Mouse (Mus musculus) lung, embryonic 14.5 days (tissue): ENCODE data around the gene Pcbp2. TPM values are rescaled to one million over a fixed set of nuclear protein-coding genes. Genes with fewer than 3 reads are reported as not detected.

Experiments
- ATAC-seq: fragments of 200-750 bp; cut with Nextera tagmentation; 2 replicates; pipeline ENCODE4 v1.8.0; 2017; ENCODE audit warnings: mild to moderate bottlenecking, moderate TSS enrichment, moderate library complexity; ENCODE audit not compliant: insufficient read depth
- DNase-seq: peaks from one replicate; pipeline ENCODE4 v3.0.0-alpha.2; 2015
- H3K27ac ChIP-seq: fragments of 300-500 bp; sonication (generic); 2 replicates; pipeline ENCODE4 v1.5.1; 2014; ENCODE audit warnings: low read depth, mild to moderate bottlenecking, moderate library complexity
- H3K27me3 ChIP-seq: fragments of 300-500 bp; sonication (generic); 2 replicates; pipeline ENCODE4 v1.6.1; 2014; ENCODE audit warnings: low read length, control low read depth; ENCODE audit not compliant: insufficient read depth
- H3K36me3 ChIP-seq: fragments of 300-500 bp; sonication (generic); 2 replicates; pipeline ENCODE4 v1.6.1; 2014; ENCODE audit warnings: control low read depth; ENCODE audit not compliant: insufficient read depth
- H3K4me1 ChIP-seq: fragments of 300-500 bp; sonication (generic); 2 replicates; pipeline ENCODE4 v1.6.1; 2014; ENCODE audit warnings: antibody characterized with exemption, control low read depth; ENCODE audit not compliant: insufficient read depth
- H3K4me2 ChIP-seq: fragments of 300-500 bp; sonication (generic); 2 replicates; pipeline ENCODE4 v1.6.1; 2014; ENCODE audit warnings: mild to moderate bottlenecking
- H3K4me3 ChIP-seq: fragments of 300-500 bp; sonication (generic); 2 replicates; pipeline ENCODE4 v1.5.1; 2014; ENCODE audit warnings: low read depth, low read length
- H3K9ac ChIP-seq: fragments of 300-500 bp; sonication (generic); 2 replicates; pipeline ENCODE4 v1.6.1; 2014
- H3K9me3 ChIP-seq: fragments of 300-500 bp; sonication (generic); 2 replicates; pipeline ENCODE4 v1.6.1; 2016; ENCODE audit warnings: low read depth, low read length, control low read depth
- CTCF ChIP-seq: IDR thresholded peaks from 2 replicates; pipeline ENCODE4 v1.5.1; 2016; ENCODE audit warnings: antibody characterized with exemption, low read depth
- WGBS: fragments of 180-500 bp; shearing (Covaris S2); extraction: QIAGEN DNeasy Blood & Tissue Kit; methylation state at CpG from one replicate; pipeline ENCODE4 v1.1.7; 2014; 5-methylcytosine and 5-hydroxymethylcytosine counted together
- polyA plus RNA-seq: library from polyadenylated mRNA; unstranded; fragments of >200 nt; fragmentation: Nextera tagmentation; extraction: Ambion mirVana; gene quantifications from 2 replicates; pipeline ENCODE4 v1.2.1, GENCODE M21; 2014

Pcbp2 gene
- polyA plus RNA-seq, 1 experiment from 2014 or later, result 280 TPM

DNA sequence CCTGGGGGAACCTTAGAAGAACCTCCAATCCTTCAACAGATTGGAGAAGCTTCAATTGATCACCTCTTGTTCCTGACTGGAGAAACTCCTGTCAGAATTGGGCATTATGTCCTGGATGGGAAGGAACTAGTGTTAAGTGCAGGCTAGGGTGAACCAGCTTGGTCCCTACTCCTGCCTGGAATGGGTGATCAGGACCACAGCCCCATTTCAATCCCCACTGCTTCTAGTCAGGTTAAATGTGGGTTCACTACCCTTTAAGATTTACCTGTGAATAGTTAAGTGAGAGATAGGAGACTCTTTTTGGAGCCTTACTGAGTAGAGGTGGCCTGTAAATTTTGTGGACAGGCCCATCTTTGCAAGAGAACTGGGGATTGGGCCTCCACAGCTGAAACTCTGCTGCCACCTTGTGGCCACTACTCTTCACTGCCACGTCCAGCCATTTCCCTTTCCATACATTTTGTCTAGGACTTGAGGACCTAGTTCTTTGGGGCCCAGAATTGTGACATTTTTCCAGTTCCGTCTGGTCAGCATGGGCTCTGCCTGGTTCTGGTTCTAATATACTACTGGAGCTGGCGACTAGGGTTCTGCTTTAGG is 54.6 kb downstream of the Pcbp2 start, which contains the start of gene Npff:
Gene Npff, minus strand, starts transcription at position 51 of the 594 bp plus-strand sequence.
- H3K9ac ChIP-seq, result no peak within 1 kb of the TSS
- no peaks in the 10 kb centered on the region for H3K27me3 ChIP-seq
- WGBS, result 2% methylated on average over 3 of the region's 3 CpGs
- H3K4me2 ChIP-seq, result no peak within 1 kb of the TSS
- H3K36me3 ChIP-seq, result peaks cover 79% of the 10 kb centered on the region
- DNase-seq (peak; percentile 93), ATAC-seq (0 out of 2 replicates have a peak, but pooled peaks have one; percentile 44)
- H3K9me3 ChIP-seq, result no peaks in the 10 kb centered on the region
- TF ChIP-seq CTCF, result peak; percentile 95
- no peaks in the 10 kb centered on the region for H3K4me1 ChIP-seq
- no peak within 1 kb of the TSS for H3K27ac ChIP-seq
- no peak within 1 kb of the TSS for H3K4me3 ChIP-seq

DNA sequence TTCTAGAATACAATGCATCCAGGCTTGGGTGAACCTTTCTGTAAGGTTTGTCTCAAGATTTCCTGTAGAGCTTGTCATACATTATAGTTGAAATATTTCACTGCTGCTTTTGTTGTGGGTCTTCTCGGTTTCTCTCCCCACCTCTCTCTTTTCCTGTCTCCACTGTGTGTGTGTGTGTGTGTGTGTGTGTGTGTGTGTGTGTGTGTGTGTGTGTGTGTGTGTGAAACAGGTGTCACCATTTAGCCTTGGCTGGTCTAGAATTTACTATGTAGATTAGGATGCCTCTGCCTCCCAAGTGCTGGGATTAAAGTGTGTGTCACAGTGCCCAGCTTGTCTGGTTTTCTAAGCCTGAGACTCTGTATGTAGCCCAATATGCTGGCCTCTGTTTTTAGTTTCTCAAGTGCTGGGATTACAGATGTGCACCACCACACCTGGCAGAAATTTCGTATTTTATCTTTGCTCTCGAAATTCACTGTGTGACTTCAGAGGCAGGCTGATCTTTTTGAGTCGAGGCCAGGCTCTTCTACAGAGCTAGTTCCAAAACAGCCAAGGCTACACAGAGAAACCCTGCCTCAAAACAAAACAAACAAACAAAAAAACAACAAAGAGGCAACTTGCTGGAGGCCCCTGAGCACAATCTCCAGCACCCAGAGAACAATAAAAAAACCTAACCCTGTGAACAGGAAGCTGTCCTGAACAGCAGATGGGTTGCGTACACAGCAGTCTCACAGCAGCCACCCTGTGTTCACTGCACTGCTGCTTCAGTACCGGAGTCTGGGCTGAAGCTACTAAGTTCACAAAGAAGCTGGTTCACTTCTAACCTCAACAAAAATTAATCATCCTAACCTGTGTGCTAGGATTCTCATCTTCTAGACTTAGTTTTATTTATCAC is 56.0 kb downstream of the Pcbp2 start:
- no peak for DNase-seq
- Histone ChIP-seq H3K4me2 (no peak overlapping the region), H3K4me1 (no peaks in the 10 kb centered on the region), H3K9me3 (no peaks in the 10 kb centered on the region), H3K36me3 (peaks cover 74% of the 10 kb centered on the region), H3K27ac (no peak overlapping the region), H3K9ac (no peak overlapping the region), H3K27me3 (no peaks in the 10 kb centered on the region), H3K4me3 (no peak overlapping the region)
- no peak for ATAC-seq
- WGBS, result 74% methylated on average over 6 of the region's 6 CpGs
- TF ChIP-seq CTCF, result no peak

DNA sequence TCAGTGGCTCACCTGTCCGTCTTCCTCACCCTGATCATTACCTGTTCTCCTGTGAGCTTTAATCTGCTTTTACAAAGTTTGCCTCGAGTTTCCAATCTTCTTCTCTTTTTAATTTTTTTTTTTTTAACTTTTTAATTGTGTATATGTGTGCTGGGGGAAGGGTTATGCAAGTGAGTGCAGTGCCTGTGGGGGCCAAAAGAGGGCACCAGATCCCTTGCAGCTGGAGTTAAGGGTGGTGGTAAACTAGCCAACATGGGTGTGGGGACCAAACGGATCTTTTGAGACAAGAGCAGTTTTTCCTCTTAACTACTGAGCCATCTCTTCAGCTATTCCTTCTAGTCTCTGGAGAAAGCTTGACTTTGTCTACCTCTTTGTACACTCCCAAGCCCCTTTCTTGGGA is 57.6 kb downstream of the Pcbp2 start:
- no peaks in the 10 kb centered on the region for H3K4me1 ChIP-seq
- 72% methylated on average over 3 of the region's 3 CpGs for WGBS
- H3K27me3 ChIP-seq, result no peaks in the 10 kb centered on the region
- no peak for DNase-seq
- no peak overlapping the region for H3K27ac ChIP-seq
- H3K36me3 ChIP-seq, result peaks cover 67% of the 10 kb centered on the region
- no peak overlapping the region for H3K4me3 ChIP-seq
- no peaks in the 10 kb centered on the region for H3K9me3 ChIP-seq
- ATAC-seq, result no peak
- no peak overlapping the region for H3K9ac ChIP-seq
- H3K4me2 ChIP-seq, result no peak overlapping the region
- peak; percentile 48 for TF ChIP-seq CTCF

DNA sequence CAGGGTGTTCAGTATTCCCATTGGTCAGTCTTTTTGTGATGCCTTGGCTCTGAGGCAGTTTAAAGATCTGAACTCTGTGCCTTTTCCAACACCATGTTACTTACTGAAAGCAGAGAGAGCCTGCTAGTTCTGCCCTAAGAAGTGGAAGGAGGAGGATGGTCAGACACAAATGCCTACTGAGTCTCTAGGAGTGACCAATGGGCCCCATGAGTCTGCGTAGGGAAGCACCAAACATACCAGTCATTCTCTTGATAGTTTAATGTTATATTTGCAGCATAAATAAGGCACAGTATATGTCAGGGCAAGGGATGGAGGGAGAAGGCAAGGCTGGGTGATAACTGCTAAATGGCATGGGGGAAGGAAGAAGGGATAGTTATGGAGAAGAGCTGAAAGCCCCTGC is 58.1 kb downstream of the Pcbp2 start:
- no peak for DNase-seq

DNA sequence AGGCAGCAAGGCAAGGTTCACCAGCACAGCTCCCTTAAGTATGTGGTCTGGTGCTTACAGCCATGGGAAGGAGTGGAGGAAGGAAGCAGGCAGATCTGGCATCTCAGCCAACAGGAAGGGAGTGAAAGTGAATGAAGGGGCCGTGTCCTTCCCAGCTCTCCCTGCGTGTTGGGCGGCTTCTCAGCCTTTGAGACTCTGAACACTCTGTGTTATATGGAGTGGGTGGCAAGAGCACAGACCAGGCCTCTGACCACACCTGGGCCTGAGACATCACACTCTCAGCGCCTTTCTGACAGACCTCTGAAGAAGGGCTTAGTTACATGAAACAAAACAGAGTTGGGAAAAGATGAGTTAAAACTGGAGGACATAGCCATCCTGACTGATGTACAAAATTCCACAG is 60.2 kb downstream of the Pcbp2 start:
- ATAC-seq (no peak), DNase-seq (no peak)
- no peaks in the 10 kb centered on the region for H3K9me3 ChIP-seq
- TF ChIP-seq CTCF, result no peak
- H3K27me3 ChIP-seq, result no peaks in the 10 kb centered on the region
- H3K4me2 ChIP-seq, result no peak overlapping the region
- 77% methylated on average over 4 of the region's 4 CpGs for WGBS
- no peak overlapping the region for H3K4me3 ChIP-seq
- no peak overlapping the region for H3K9ac ChIP-seq
- H3K27ac ChIP-seq, result no peak overlapping the region
- H3K36me3 ChIP-seq, result peaks cover 68% of the 10 kb centered on the region
- no peaks in the 10 kb centered on the region for H3K4me1 ChIP-seq

More for the DNA sequence above, 58.1 kb downstream of the Pcbp2 start:
- ATAC-seq, result no peak
- WGBS, result 98% methylated on average over 1 of the region's 1 CpGs
- H3K36me3 ChIP-seq, result peaks cover 70% of the 10 kb centered on the region
- H3K9ac ChIP-seq, result no peak overlapping the region
- no peak overlapping the region for H3K4me2 ChIP-seq
- no peaks in the 10 kb centered on the region for H3K27me3 ChIP-seq
- H3K4me3 ChIP-seq, result no peak overlapping the region
- H3K9me3 ChIP-seq, result no peaks in the 10 kb centered on the region
- no peak overlapping the region for H3K27ac ChIP-seq
- H3K4me1 ChIP-seq, result no peaks in the 10 kb centered on the region
- TF ChIP-seq CTCF, result no peak

DNA sequence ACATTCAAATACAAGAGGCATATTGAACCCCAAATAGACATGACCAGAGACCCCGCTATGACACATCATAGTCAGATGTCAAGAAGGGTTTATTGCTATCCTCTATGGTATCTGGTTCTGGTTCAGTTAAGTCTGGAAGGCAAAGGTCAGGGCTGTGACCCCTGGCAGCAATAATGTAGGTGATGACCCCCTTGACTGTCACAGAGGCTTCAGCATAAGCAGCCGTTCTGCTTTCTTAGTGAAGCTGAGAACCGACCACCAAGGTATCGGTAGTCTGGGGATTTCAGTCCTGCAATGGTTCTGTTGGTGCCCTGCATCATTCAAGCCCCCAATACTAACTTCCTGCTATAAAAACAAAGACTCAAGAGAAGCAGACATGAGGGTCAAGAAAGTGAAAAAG is 61.2 kb downstream of the Pcbp2 start:
- TF ChIP-seq CTCF, result no peak
- no peak overlapping the region for H3K4me3 ChIP-seq
- peaks cover 71% of the 10 kb centered on the region for H3K36me3 ChIP-seq
- no peaks in the 10 kb centered on the region for H3K27me3 ChIP-seq
- DNase-seq, result no peak
- no peaks in the 10 kb centered on the region for H3K4me1 ChIP-seq
- WGBS, result 86% methylated on average over 4 of the region's 4 CpGs
- H3K4me2 ChIP-seq, result no peak overlapping the region
- ATAC-seq, result no peak
- H3K27ac ChIP-seq, result no peak overlapping the region
- H3K9me3 ChIP-seq, result no peaks in the 10 kb centered on the region
- no peak overlapping the region for H3K9ac ChIP-seq

DNA sequence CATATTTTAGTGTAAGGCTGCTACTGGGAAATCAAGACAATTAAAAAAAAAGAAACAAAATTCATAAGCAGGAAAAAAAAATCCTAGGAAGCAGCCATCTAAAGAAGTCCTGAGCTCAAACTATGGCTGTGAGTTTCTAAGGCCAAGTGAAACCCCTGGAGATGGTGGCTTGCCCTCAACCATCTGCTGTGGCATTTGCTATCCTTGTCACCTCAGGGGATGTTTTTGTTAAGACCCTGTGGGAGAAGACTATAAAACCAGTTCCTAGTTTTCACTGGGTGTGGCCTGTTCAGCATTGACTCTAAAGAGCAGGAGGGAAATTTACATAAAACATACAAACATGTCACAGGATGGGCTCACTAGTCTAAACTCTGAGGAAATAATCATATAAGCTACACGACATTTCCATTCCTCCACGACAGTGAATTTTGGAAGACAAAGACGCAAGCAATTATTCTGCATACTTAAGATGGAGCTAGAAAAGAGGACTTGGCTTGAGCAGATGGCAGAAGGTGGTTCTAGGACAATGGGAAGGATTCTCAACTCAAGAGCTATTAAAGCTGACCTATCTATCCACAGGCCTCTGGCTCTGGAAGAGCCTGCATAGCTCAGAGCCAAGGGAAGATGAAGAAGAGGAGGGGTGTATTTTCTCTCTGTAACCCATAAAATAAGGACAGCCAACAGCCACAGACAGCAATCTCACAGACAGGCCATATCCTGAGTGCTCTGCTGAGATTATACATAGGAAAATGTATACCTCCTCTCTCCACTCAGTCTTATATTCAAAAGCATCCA is 62.0 kb downstream of the Pcbp2 start:
- 88% methylated on average over 3 of the region's 3 CpGs for WGBS
- Histone ChIP-seq H3K27ac (no peak overlapping the region), H3K4me2 (no peak overlapping the region), H3K36me3 (peaks cover 76% of the 10 kb centered on the region), H3K9me3 (no peaks in the 10 kb centered on the region), H3K27me3 (no peaks in the 10 kb centered on the region), H3K4me3 (no peak overlapping the region), H3K4me1 (no peaks in the 10 kb centered on the region), H3K9ac (no peak overlapping the region)
- ATAC-seq (no peak), DNase-seq (no peak)
- no peak for TF ChIP-seq CTCF
